Mouse (Mus musculus) spleen, adult 2 months (tissue): ENCODE results near the gene Spsb2.

Experiments used
- CTCF ChIP-seq: fragments of 200-500 bp; IDR thresholded peaks from 2 replicates; pipeline ENCODE4 v1.5.1; 2011; ENCODE audit warnings: mild to moderate bottlenecking, inconsistent platforms; ENCODE audit not compliant: insufficient read depth, insufficient read length, insufficient replicate concordance; ENCODE audit errors: extremely low read depth
- POLR2A ChIP-seq: fragments of 200-500 bp; IDR thresholded peaks from 2 replicates; pipeline ENCODE4 v1.6.1; 2011; ENCODE audit warnings: low read depth, low read length, inconsistent platforms

DNA sequence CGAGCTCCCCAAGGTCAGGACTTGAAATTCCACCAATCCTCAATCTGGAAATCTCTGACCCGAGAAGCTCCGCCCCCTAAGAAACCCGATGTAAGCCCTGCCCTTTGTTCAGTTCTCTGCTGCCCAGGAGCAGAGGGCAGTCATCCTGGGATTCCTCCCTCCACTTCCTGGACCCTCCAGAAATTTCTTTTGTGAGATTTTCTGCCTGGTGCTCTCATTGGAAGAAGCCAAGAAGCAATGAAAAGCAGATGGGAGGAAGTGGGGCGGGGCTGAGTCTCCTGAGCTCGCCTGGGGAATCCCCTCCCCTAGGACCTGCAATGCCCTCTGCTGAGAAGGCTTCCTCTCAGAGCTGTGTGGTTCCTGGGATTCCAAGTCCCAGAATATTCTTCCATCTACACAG lies 26.0 kb upstream of the Spsb2 start:
- TF ChIP-seq POLR2A: no peak
- TF ChIP-seq CTCF: no peak
